In genomic region chr2:160872395-160872794, GRCm38 (mm10) we compare ENCODE assay signal across 8 mouse cellular contexts. TPM values are rescaled to one million over a fixed set of nuclear protein-coding genes. Genes with fewer than 3 reads are reported as not detected.
DNase-seq lines count a peak whose midpoint lies in the region; ATAC-seq and TF ChIP-seq lines count a peak whose summit lies in the region.

No protein-coding gene starts in this region.

- peak overlapping the region; percentile 83 for H3K4me2 ChIP-seq in forebrain, embryonic 12.5 days

- peak; percentile 20; the same call in 1 of the 2 replicates for TF ChIP-seq POLR2A in lung, adult 2 months (IDR thresholded peaks at IDR 0.05; ENCODE audit: borderline replicate concordance, extremely low read depth, low read depth, low read length)

- peak overlapping the region; percentile 98 for H3K27ac ChIP-seq in forebrain, embryonic 12.5 days

- H3K4me3 ChIP-seq in E14TG2a.4 (replicated peaks; ENCODE audit: low read length): peak overlapping the region; percentile 89
- peak overlapping the region; percentile 75 for H3K4me3 ChIP-seq in forebrain, embryonic 12.5 days (replicated peaks)
- peak overlapping the region; percentile 76 for H3K4me3 ChIP-seq in lung, adult 2 months (replicated peaks; ENCODE audit: extremely low read depth, low read depth, low read length)

- peak; percentile 47 for DNase-seq in brain, embryonic 18.5 days (ENCODE audit: low read depth, low spot score)
- peak; percentile 80 to 84 for DNase-seq in heart, postnatal 14 days
- peak; percentile 57 to 71 for DNase-seq in layer of hippocampus, adult 18-20 months (ENCODE audit: low spot score in 2 of 2)
- DNase-seq in lung, adult 2 months: peak; percentile 72
- DNase-seq in thymus, adult 18-20 months: peak; percentile 66 to 71

- H3K9ac ChIP-seq in forebrain, embryonic 12.5 days: peak overlapping the region; percentile 88

- intact Hi-C loops in heart, postnatal 14 days (cut with DNase I): loop anchor here (2.0 kb wide), 1 partner anchor 66 kb away; no protein-coding TSS in a partner anchor

- no peaks in the 10 kb centered on the region for H3K36me3 ChIP-seq in E14TG2a.4 (ENCODE audit: insufficient read depth, low read length)
- H3K36me3 ChIP-seq in forebrain, embryonic 12.5 days (replicated peaks): no peaks in the 10 kb centered on the region

- peaks cover 31% of the 10 kb centered on the region for H3K27me3 ChIP-seq in E14TG2a.4 (ENCODE audit: insufficient read depth, low read length)
- H3K27me3 ChIP-seq in forebrain, embryonic 12.5 days: no peaks in the 10 kb centered on the region

- 0 out of 2 replicates have a peak, but pooled peaks cover 7% of the 10 kb centered on the region for H3K9me3 ChIP-seq in E14TG2a.4 (ENCODE audit: low read length)
- H3K9me3 ChIP-seq in forebrain, embryonic 12.5 days: 0 out of 2 replicates have a peak, but pooled peaks cover 5% of the 10 kb centered on the region

- TF ChIP-seq CTCF in E14TG2a.4 (conservative IDR thresholded peaks at IDR 0.05; ENCODE audit: low read length): no peak
- no peak for TF ChIP-seq CTCF in lung, adult 2 months (IDR thresholded peaks at IDR 0.05; ENCODE audit: insufficient read depth, low read length)

- peaks cover 10% of the 10 kb centered on the region for H3K4me1 ChIP-seq in E14TG2a.4 (replicated peaks; ENCODE audit: low read depth, low read length)
- H3K4me1 ChIP-seq in forebrain, embryonic 12.5 days: peaks cover 9% of the 10 kb centered on the region; the same call in 1 of the 2 replicates
- H3K4me1 ChIP-seq in lung, adult 2 months (ENCODE audit: control insufficient read depth, insufficient read depth, low read length): peaks cover 3% of the 10 kb centered on the region

- under 1% methylated on average over 47 of the region's 47 CpGs for WGBS in forebrain, embryonic 12.5 days
- WGBS in lung, adult 2 months: under 1% methylated on average over 29 of the region's 47 CpGs

- peak; percentile 92 for ATAC-seq in forebrain, embryonic 12.5 days (ENCODE audit: low FRiP score)
- ATAC-seq in neutrophil, adult 5-6 weeks (ENCODE audit: extremely low read depth, insufficient number of reproducible peaks, low FRiP score, poor library complexity, severe bottlenecking): peak; percentile 27; the same call in 1 of the 2 replicates

RNA-seq across cellular contexts. Expression of gene Zhx3, which starts 0.4 kb away (rescaled TPM):
- polyA plus RNA-seq in forebrain, embryonic 12.5 days (2016; fragmentation: Nextera tagmentation; extraction: Ambion mirVana): 16.0 and 16.5 TPM in 2 replicates
- 10 to 100 TPM; 54.3 to 59.2 TPM for total RNA-seq in heart, postnatal 14 days (2021)
- total RNA-seq in layer of hippocampus, adult 18-20 months (2021): 100 to 1,000 TPM in 1 of 2 experiments, 10 to 100 TPM in 1; 99.5 to 101 TPM
- polyA plus RNA-seq in lung, adult 2 months (2012; rRNA removed): 11.6 and 14.6 TPM in 2 replicates
- total RNA-seq in neutrophil, adult 5-6 weeks (2017): 2.2 and 4.3 TPM in 2 replicates

RNA-seq across cellular contexts. Expression of gene Lpin3, which starts 8.1 kb away (rescaled TPM):
- polyA plus RNA-seq in forebrain, embryonic 12.5 days (2016; fragmentation: Nextera tagmentation; extraction: Ambion mirVana): 0.27 and 0.28 TPM in 2 replicates
- 1 to 10 TPM; 5.9 to 7.0 TPM for total RNA-seq in heart, postnatal 14 days (2021)
- 1 to 10 TPM in 1 of 2 experiments, under 1 TPM in 1; 0.89 to 1.6 TPM for total RNA-seq in layer of hippocampus, adult 18-20 months (2021)
- 8.2 and 15.2 TPM in 2 replicates for polyA plus RNA-seq in lung, adult 2 months (2012; rRNA removed)
- not detected in 2 replicates for total RNA-seq in neutrophil, adult 5-6 weeks (2017)

RNA-seq across cellular contexts. Expression of gene Emilin3, which starts 39.7 kb away (rescaled TPM):
- 2.9 and 3.2 TPM in 2 replicates for polyA plus RNA-seq in forebrain, embryonic 12.5 days (2016; fragmentation: Nextera tagmentation; extraction: Ambion mirVana)
- 10 to 100 TPM in 1 of 2 experiments, 1 to 10 TPM in 1; 8.9 to 10.2 TPM for total RNA-seq in heart, postnatal 14 days (2021)
- under 1 TPM; 0.18 to 0.25 TPM for total RNA-seq in layer of hippocampus, adult 18-20 months (2021)
- polyA plus RNA-seq in lung, adult 2 months (2012; rRNA removed): 0.03 and 0.08 TPM in 2 replicates
- total RNA-seq in neutrophil, adult 5-6 weeks (2017): not detected in 2 replicates

Comparison
In these comparisons a context has a peak if more than half of its experiments do, and no peak if none do; other contexts are left out.
1. Peak in every context shown above with its lines: DNase-seq, ATAC-seq, H3K4me3 ChIP-seq and H3K27ac ChIP-seq.
2. RNA of gene Zhx3, which starts 0.4 kb away (total RNA-seq): 99.5 to 101 TPM in layer of hippocampus, adult 18-20 months and 54.3 to 59.2 TPM in heart, postnatal 14 days; 2.2 to 4.3 TPM in neutrophil, adult 5-6 weeks; every median in the first group is over 10 times any median in the second.